ENCODE assay signal across 17 mouse cellular contexts in the genomic region with DNA sequence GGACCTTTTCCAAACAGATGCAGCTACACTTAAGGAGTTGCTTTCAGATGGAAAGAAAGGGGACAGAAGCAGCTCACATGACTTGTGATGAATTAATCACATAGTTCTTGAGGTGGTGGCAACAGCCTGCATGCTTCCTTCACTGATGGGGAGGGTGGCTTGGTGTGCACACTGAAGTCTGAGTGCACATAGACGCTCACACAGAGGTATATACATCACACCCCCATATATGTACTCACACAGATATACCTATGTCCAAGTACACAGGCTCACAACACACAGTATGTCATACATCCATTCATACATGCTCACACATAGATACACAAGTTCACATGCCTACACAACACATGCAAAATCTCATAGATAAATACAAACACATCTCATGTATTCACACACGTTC.
"Had no signal": no experiment of that assay in that cellular context is flagged by ENCODE, and none has a peak within 500 bp of the region (broad histone marks: within the 10 kb centered on the region; RNA-seq: fewer than 3 reads in every experiment).

No protein-coding gene starts in this region.

- H3K9ac ChIP-seq: liver, embryonic 12.5 days; liver, embryonic 14.5 days; lung, embryonic 15.5 days; midbrain, embryonic 13.5 days; neural tube, embryonic 13.5 days; neural tube, embryonic 15.5 days had no signal

- H3K27ac ChIP-seq: liver, embryonic 12.5 days; liver, embryonic 14.5 days; lung, embryonic 15.5 days; midbrain, embryonic 10.5 days; midbrain, embryonic 13.5 days; neural tube, embryonic 13.5 days; neural tube, embryonic 15.5 days had no signal

- H3K9me3 ChIP-seq: liver, embryonic 12.5 days; lung, embryonic 15.5 days; midbrain, embryonic 10.5 days; midbrain, embryonic 13.5 days; neural tube, embryonic 13.5 days; neural tube, embryonic 15.5 days had no signal

- H3K36me3 ChIP-seq: liver, embryonic 12.5 days; lung, embryonic 15.5 days; midbrain, embryonic 10.5 days; midbrain, embryonic 13.5 days; neural tube, embryonic 13.5 days; neural tube, embryonic 15.5 days had no signal

- ATAC-seq: liver, embryonic 12.5 days; midbrain, embryonic 13.5 days; midbrain, embryonic 16.5 days had no signal

- H3K4me1 ChIP-seq: liver, embryonic 12.5 days; midbrain, embryonic 10.5 days; midbrain, embryonic 13.5 days; neural tube, embryonic 13.5 days; neural tube, embryonic 15.5 days had no signal

- DNase-seq: retina, postnatal 1 day; right cerebral cortex, adult 18-20 months; right cerebral cortex, postnatal 25 days; right cerebral cortex, postnatal 4 days; spleen, adult 18-20 months; thymus, adult 18-20 months; thymus, postnatal 14 days; thymus, postnatal 36 days had no signal

- H3K4me2 ChIP-seq: liver, embryonic 12.5 days; lung, embryonic 15.5 days; midbrain, embryonic 13.5 days; neural tube, embryonic 13.5 days; neural tube, embryonic 15.5 days had no signal

- H3K4me3 ChIP-seq: liver, embryonic 12.5 days; lung, embryonic 15.5 days; midbrain, embryonic 10.5 days; midbrain, embryonic 13.5 days; myocyte; neural tube, embryonic 13.5 days; neural tube, embryonic 15.5 days had no signal

- H3K27me3 ChIP-seq: liver, embryonic 12.5 days; lung, embryonic 15.5 days; midbrain, embryonic 13.5 days; neural tube, embryonic 13.5 days; neural tube, embryonic 15.5 days had no signal
